Mouse (Mus musculus) spleen, adult 2 months (tissue): ENCODE results near the gene Casp2.

Source experiments
- CTCF ChIP-seq: fragments of 200-500 bp; IDR thresholded peaks from 2 replicates; pipeline ENCODE4 v1.5.1; 2011; ENCODE audit warnings: mild to moderate bottlenecking, inconsistent platforms; ENCODE audit not compliant: insufficient read depth, insufficient read length, insufficient replicate concordance; ENCODE audit errors: extremely low read depth
- POLR2A ChIP-seq: fragments of 200-500 bp; IDR thresholded peaks from 2 replicates; pipeline ENCODE4 v1.6.1; 2011; ENCODE audit warnings: low read depth, low read length, inconsistent platforms

DNA sequence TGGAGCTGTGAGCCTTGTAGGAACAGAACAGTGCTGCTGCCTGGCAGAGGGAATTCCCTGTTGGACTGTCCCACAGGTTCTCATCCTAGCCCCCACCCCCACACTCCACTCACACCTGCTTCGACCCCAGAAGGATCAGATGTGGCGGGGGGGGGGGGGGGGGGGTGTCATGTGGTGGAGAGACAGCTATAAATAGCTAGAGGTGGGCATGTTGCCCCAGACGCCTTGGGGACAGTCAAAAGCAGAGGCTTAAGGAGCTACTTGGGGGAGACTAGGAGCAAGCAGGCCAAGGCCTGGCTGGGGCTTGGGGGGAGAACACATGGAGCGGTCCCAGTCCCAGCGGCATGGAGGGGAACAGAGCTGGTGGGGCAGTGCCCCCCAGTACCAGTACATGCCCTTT, 21.7 kb downstream of the Casp2 start, which contains the start of gene Clcn1:
- TF ChIP-seq POLR2A = no peak
- TF ChIP-seq CTCF = no peak
